Mouse (Mus musculus) olfactory bulb, adult 2 months (tissue): ENCODE data around the gene Ubr3.

Experiments
- CTCF ChIP-seq: fragments of 200-500 bp; IDR thresholded peaks from 2 replicates; pipeline ENCODE4 v1.5.1; 2012; ENCODE audit warnings: low read depth, mild to moderate bottlenecking, low read length, moderate library complexity; ENCODE audit not compliant: insufficient read depth
- POLR2A ChIP-seq: fragments of 200-500 bp; IDR thresholded peaks from 2 replicates; pipeline ENCODE4 v1.6.1; 2012; ENCODE audit warnings: mild to moderate bottlenecking, low read depth, low read length, moderate library complexity; ENCODE audit not compliant: insufficient read depth

DNA sequence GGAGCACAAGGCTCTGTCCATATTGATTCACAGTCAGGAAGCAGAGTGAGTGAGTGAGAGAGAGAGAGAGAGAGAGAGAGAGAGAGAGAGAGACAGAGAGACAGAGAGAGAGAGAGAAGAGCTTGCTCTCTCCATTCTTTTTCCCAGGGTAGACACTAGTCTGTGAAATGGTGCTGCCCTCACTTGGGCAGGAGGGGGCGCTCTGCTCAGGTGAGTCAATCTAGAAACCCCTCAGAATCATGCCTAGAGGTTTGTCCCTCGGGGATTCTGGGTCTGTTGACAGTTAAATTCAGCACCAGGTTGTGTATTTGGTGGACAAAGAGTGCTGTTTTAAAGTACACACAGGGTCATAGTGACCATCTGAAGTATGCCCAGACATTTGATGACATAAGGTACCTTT, 93.6 kb downstream of the Ubr3 start:
- TF ChIP-seq POLR2A: no peak
- TF ChIP-seq CTCF: no peak
